Mouse (Mus musculus): Measurements from ENCODE around the gene Pxn.

GRCm38 (mm10) chr5:115485489-115486205 lies 20.8 kb upstream of the Pxn start:
- TF ChIP-seq POLR2A (IDR thresholded peaks at IDR 0.05; ENCODE audit: control insufficient read depth, low read depth, low read length) (no peak), CTCF (IDR thresholded peaks at IDR 0.05; ENCODE audit: control insufficient read depth, insufficient read depth, insufficient replicate concordance, low read depth, low read length) (no peak)
